Mouse (Mus musculus): Measurements from ENCODE around the gene Zfp292. TPM values are rescaled to one million over a fixed set of nuclear protein-coding genes. Genes with fewer than 3 reads are reported as not detected.

The Zfp292 gene
- polyA plus RNA-seq, 1 experiment from 2014 or later: 32.7 TPM

DNA sequence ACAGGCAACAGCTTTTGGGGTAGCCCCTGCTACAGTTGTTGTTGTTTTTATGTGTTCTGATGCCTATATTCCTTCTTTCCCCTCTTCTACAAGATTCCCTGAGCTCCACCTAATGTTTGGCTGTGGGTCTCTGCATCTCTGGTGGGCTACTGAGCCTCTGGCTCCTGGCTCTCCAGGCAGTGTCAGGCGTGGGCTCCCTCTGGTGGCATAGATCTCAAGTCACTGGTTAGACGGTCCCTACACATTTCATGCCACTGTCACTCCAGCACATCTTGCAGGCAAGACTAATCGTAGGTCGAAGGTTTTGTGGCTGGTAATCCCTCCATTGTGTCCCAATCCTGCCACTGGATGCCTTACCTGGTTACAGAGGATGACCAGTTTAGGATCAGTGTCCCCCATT lies 100.0 kb downstream of the Zfp292 start:
- peaks cover under 1% of the 10 kb centered on the region for H3K4me1 ChIP-seq (replicated peaks)
- no peaks in the 10 kb centered on the region for H3K27me3 ChIP-seq
- H3K4me3 ChIP-seq: no peak overlapping the region
- no peak overlapping the region for H3K27ac ChIP-seq
- no peak overlapping the region for H3K4me2 ChIP-seq
- no peak overlapping the region for H3K9ac ChIP-seq
- H3K36me3 ChIP-seq: no peaks in the 10 kb centered on the region
- no peaks in the 10 kb centered on the region for H3K9me3 ChIP-seq
- WGBS: 44% methylated on average over 4 of the region's 4 CpGs
- ATAC-seq (ENCODE audit: low FRiP score): no peak

DNA sequence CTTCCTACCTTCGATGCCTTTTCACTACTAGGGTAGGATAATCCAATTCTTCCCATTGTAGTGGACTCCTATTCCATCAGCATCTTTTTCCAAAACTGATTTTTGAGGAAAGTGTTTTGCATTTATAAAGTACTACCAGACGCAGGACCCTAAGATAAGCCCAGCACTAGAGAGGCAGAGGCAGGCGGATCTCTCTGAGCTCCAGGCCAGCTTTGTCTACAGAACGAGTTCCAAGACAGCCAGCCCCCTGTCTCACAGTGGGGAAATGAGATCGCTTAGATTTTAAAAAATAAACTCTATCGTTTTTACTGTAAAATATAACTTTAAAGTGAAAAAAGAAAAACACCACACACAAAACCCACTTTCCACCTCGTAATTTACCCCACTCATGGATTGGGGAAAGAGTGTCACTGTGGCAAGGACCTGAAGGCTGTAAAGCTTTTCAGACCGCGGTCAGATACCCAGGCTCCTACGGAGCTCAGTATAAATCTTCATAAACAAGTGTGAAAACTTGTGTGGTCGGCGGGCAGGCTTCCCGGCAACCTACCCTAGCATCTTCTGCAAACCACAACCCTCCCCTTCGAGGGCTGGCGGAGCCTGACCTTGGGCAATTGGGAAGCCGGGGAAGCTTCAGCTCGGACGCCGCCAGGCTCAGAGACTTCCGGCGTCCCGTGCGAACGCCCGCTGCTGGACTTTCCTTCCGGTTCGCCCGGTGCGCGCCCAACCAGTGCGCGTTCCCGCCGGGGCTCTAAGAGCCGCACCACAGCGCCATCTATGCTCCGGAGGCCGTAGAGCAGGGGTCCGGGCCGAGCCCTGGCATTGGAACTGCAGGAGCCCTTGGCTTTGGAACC lies 104.9 kb downstream of the Zfp292 start, which contains the start of gene Smim8:
Smim8 (minus strand) TSS at position 747 of the 851 bp plus-strand sequence.
- no peaks in the 10 kb centered on the region for H3K27me3 ChIP-seq
- peak within 1 kb of the TSS; percentile 61 for H3K4me3 ChIP-seq
- no peaks in the 10 kb centered on the region for H3K36me3 ChIP-seq
- no peaks in the 10 kb centered on the region for H3K9me3 ChIP-seq
- peak within 1 kb of the TSS; percentile 71 for H3K4me2 ChIP-seq
- H3K9ac ChIP-seq: peak within 1 kb of the TSS; percentile 75
- peaks cover 9% of the 10 kb centered on the region for H3K4me1 ChIP-seq (replicated peaks)
- ATAC-seq (ENCODE audit: low FRiP score): peak; percentile 96
- 6% methylated on average over 40 of the region's 40 CpGs for WGBS
- peak within 1 kb of the TSS; percentile 85 for H3K27ac ChIP-seq

DNA sequence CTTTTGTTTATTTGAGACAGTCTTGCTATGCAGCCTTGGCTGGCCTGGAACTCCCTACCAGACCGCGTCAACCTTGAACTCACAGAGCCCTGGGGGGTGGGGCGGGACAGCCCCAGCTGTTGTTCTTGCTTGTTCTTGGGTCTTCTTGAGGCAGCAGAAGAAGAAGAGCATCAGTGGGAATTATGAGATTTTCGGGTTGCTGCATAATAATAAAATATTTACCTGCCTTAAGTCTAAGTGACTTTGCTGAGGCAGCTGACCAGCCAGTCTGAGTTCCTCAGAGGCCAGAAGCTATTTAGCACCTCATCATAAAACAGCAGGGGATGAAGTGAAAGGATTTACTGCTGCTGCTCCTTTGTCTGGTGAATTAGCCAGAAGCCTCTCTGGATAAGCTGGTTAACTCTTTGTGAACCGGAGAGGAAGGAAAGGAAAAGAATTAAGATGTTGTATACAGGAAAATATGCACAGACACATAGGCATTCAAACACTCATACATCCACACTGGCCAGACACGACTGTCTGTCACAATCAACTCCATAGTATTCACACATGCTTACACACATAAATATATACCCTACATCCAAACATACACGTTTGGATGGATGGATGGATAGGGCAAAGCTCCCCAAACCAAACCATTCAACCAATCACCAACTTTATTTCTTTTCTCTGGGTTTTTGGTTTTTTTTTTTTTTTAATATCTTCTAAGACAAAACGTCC lies 110.9 kb downstream of the Zfp292 start:
- peaks cover 27% of the 10 kb centered on the region for H3K36me3 ChIP-seq
- H3K9me3 ChIP-seq: no peaks in the 10 kb centered on the region
- H3K27ac ChIP-seq: peak overlapping the region; percentile 31; the same call in 1 of the 2 replicates
- WGBS: 19% methylated on average over 8 of the region's 8 CpGs
- H3K4me2 ChIP-seq: no peak overlapping the region
- ATAC-seq (ENCODE audit: low FRiP score): no peak
- no peaks in the 10 kb centered on the region for H3K27me3 ChIP-seq
- H3K9ac ChIP-seq: no peak overlapping the region
- H3K4me1 ChIP-seq (replicated peaks): peaks cover 10% of the 10 kb centered on the region
- H3K4me3 ChIP-seq: no peak overlapping the region

DNA sequence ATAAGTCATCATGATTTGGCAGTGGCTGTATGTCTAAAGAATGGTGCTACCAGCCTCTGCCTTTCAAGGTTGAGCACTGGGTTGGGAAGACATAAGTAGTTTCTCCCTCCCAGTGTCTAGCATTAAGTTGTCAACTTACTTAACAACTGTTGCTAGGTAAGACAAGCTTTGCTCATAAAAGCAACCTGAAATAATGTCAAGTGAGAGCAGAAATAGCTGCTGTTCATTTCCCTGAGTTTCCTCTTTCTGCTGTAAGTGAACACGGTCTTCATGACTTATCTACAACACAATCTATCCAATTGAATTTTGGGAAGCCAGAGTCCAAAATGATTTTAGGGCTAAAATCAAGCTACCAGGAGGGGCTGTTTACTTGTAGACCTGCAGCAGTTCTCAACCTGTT lies 126.6 kb downstream of the Zfp292 start, which contains the start of gene Gm136:
Gm136 (minus strand) TSS at position 101 of the 400 bp plus-strand sequence.
- no peak within 1 kb of the TSS for H3K9ac ChIP-seq
- H3K4me2 ChIP-seq: no peak within 1 kb of the TSS
- no peak within 1 kb of the TSS for H3K4me3 ChIP-seq
- no peaks in the 10 kb centered on the region for H3K9me3 ChIP-seq
- no peaks in the 10 kb centered on the region for H3K27me3 ChIP-seq
- no peaks in the 10 kb centered on the region for H3K4me1 ChIP-seq (replicated peaks)
- no peaks in the 10 kb centered on the region for H3K36me3 ChIP-seq
- H3K27ac ChIP-seq: no peak within 1 kb of the TSS
- WGBS: 98% methylated on average over 1 of the region's 1 CpGs
- ATAC-seq (ENCODE audit: low FRiP score): no peak

Other genes starting within 250 kb of the Zfp292 start
- gene Slc35a1, start 195.5 kb downstream of the Zfp292 start, polyA plus RNA-seq (2015; fragmentation: Nextera tagmentation; extraction: Ambion mirVana): 52.6 and 55.7 TPM in 2 replicates
- 2.7 and 4.7 TPM in 2 replicates for gene Cfap206, start 152.8 kb downstream of the Zfp292 start, polyA plus RNA-seq (2015; fragmentation: Nextera tagmentation; extraction: Ambion mirVana)
- gene Gm136, start 126.7 kb downstream of the Zfp292 start, polyA plus RNA-seq (2015; fragmentation: Nextera tagmentation; extraction: Ambion mirVana): not detected in 2 replicates
- gene Smim8, start 104.5 kb downstream of the Zfp292 start, polyA plus RNA-seq (2015; fragmentation: Nextera tagmentation; extraction: Ambion mirVana): 50.8 and 55.0 TPM in 2 replicates
- gene Cga, start 10.8 kb upstream of the Zfp292 start, polyA plus RNA-seq (2015; fragmentation: Nextera tagmentation; extraction: Ambion mirVana): 0.50 TPM in 1 of 2 replicates, not detected in the other